Mouse (Mus musculus) thymus, postnatal 25 days (tissue): Measurements from ENCODE around the gene Ywhag.

Source experiments
- DNase-seq: peaks from one replicate; pipeline ENCODE4 v3.0.0; 2022

Gene Ywhag

DNA sequence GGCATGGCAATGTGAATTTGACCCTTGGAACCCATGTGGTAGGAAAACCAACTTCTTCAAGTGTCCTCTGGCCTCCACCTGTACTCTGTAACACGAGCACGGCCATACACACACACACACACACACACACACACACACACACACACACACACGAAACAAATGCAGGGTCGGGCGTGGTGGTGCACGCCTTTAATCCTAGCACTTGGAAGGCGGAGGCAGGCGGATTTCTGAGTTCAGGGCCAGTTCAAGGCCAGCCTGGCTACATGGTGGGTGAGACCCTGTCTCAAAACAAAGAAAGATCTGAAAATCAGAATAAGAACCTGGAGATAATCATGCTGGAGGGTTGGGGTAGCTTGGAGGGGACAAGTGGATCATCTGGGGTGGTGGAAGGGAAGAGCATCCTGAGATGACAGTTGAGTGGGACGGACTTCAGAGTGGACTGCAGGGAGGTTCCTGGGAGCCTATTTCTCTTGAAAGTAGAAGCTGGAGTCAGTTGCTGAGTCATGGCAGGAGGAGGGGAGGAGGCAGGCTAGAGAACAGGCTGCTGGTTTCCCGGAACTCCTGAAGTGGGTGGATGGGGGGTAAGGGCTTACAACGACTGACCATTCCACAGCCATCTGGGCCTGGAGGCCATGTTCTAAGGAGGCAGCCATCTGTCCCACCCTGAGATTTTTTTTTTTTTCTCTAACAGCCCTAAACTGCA, 16.4 kb upstream of the Ywhag start:
- DNase-seq, result no peak

DNA sequence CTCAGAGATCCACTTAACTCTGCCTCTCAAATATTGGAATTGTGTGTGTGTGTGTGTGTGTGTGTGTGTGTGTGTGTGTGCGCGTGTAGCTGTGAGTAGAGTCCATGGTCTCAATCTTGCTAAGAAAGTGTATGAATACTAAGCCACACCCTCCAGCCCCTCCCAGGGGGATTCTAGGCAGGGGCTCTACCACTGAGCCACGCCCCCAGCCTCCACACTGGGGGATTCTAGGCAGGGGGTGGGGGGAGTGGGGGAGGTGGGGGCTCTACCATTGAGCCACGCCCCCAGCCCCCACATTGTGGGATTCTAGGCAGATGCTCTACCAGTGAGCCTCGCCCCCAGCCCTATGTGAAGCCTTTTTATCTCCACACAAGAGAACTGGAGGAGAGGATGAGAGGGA, 12.2 kb upstream of the Ywhag start:
- DNase-seq, result no peak

DNA sequence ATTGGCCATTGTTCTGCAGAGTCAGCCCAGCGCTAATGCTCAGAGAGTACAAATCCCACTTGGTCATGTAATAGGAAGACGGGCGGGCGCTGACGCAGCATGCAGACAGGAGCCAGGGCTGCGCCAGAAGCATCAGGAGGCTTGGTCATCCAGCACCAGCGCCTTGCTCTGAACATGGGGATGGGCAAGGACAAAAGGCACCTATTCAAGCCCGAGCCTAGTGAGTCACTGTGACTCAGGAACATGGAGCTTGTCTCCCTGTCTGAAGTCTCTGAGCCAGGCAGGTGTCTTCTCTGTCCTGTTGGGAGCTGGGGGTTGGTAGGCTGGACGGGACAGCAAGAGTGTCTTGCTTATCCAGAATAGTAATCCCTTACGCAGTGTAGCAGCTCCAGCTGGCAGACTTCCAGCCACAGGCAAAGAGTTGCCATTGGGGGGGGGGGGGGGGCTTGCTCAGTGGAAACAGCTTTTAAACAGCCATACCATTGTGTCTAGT, 11.5 kb upstream of the Ywhag start:
- DNase-seq, result no peak

GRCm38 (mm10) chr5:135942710-135943109, 8.3 kb upstream of the Ywhag start:
- no peak for DNase-seq

DNA sequence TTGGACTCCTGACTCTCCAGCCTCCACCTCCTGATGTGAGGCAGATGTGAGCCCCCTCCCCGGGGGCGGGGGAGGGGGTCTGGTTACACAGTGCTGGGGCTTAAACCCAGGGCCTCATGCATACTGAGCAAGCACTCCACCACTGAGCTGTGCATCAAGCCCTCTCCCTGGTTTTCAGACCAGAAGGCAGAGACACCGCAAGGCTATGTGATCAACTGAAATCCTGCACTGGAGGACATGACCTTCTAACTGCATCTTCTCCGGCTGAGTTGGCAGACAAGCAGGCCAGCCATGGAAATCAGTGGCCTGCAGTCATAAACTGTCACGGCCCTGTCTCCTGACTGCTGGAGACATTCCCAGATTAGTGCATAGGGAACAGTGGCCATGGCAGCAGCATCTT, 6.2 kb upstream of the Ywhag start:
- DNase-seq, result no peak

DNA sequence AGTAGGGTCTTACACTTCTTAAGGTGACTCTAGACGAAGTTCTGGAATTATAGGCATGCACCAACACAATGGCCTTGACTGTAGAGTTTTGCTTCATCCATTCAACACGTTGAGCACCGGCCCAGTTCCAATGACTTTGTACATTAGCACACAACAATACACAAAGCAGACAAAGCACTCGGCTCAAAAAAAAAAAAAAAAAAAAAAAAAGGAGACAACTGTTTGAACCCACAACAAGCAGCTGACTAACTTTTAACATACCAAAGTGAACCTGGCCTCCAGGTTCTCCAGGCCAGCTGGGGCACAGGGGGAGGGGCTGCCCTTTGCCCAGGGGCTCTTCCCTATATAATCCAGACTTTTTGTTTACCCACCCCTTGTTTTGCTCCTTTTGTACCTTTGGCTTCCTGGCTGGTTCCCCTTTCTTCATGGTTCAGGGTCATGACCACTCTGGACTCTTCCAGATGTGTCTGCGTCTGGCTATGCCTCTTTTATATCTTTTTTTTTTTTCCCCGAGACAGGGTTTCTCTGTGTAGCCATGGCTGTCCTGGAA, 1.3 kb upstream of the Ywhag start:
- DNase-seq, result no peak

DNA sequence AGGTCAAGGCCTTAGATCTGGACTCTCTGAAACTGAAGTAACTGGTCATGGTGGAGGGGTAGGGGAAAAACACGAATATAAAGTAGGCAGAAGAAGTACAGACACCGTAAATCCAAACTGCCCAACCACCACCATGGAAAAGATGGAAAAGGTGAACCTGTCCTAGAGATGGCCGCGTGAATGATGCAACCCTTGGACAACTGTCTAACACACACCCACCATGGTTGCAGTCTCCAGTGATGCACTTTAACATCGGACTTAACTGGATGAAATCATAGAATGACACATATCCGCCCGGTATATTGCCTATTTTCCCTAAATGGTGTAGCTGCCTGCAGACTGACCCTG, 734 bp upstream of the Ywhag start:
- DNase-seq, result no peak

DNA sequence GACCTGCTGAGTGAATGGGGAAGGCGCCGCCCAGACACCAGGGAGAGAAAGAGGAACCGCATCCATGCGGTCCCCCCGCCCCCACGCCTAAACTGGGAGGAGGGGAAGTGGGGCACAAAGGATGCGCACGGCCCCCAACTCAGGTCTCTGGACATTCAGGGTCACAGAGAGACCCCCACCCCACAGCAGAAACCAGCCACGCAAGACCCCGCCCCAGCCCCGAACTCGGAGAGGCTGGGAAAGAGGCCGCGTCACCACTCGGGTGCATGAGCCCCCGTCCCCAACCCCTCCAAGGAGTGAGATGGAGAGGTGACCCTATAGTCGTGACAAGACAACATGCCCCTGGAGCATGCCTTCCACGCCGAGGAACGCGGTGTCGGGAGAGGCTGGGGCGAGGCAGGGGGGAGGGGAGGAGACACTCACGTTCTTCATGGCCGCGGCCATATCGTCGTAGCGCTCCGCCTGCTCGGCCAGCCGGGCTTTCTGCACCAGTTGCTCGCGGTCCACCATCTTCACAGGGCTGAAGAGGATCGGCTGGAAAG, 445 bp downstream of the Ywhag start:
- DNase-seq, result peak; percentile 63

GRCm38 (mm10) chr5:135933222-135933899, 1.1 kb downstream of the Ywhag start:
- DNase-seq, result no peak

GRCm38 (mm10) chr5:135932359-135932758, 2.1 kb downstream of the Ywhag start:
- no peak for DNase-seq

DNA sequence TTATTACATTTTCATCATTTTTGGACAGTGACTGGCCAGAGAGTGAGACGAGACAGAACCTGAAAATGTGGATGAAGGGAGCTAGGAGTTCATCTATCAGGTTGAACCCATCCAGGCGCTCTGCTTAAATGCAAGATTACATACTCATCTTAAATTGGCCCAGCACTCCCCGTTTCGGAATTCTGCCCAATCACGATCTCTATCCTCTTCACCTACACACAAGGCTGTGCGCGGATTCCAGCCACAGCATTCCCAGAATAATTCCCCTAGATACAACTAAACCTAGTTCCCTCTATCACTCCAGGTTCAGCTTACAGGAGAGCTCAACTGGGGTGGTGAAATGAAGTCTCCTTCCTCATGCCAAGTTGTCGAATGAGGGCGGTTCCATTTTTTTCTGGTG, 2.9 kb downstream of the Ywhag start:
- DNase-seq, result no peak

GRCm38 (mm10) chr5:135929685-135930424, 4.6 kb downstream of the Ywhag start:
- no peak for DNase-seq

DNA sequence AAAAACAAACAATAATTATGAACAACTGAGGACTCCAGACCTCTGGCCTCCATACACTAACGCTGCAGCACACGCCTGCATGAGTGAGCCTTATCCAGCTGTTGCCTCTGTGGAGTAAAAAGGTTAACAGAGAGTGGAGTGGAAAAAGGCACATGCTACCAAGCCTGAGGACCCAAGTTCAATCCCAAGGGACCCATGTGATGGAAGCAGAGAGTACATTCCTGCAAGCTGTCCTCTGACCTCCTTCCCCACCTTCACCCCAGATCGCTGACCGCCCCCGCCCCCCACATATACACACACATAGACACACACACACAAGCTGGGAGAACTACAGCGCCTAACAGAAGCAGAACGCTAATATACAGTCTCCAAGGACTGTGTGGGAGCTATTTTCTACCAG, 10.5 kb downstream of the Ywhag start:
- DNase-seq, result no peak

DNA sequence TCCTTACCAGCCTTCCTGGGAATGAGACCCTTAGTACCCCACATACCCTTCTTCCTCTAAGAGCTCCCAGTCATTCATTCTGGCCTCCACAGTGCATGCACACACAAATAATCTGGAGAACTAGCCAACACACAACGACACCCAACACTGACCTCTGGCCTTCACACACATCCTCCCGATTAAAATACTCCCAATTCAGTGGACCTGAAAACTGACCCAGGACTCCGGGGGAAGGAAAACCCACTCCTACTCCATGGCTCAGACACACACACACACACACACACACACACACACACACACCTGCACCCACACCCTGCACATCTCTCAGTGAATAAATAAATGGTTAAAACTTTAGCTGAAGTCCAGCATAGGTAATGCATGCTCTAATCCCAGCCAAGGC, 14.5 kb downstream of the Ywhag start:
- no peak for DNase-seq

DNA sequence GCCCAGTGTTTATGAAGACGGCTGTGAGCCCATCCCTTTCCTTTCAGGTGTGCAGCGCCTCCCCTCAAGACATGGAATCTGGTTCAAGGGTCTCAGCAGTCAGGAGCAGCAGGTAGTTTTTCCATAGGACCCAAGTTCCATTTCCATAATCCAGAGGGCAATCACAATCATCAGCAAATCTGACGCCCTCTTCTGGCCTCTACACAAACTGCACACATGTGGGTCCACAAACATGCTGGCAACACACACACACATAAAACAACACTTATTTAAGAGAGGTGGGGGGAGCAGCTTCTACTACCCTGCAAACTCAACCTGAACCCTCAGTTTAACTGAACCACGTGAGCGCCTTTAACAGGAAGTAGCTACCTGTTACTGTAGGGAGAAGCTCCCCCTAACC, 15.8 kb downstream of the Ywhag start:
- DNase-seq, result no peak

- DNase-seq, result no peak
These were observed 16.4 kb downstream of the Ywhag start for GRCm38 (mm10) chr5:135918059-135918437.

GRCm38 (mm10) chr5:135917327-135918058, 16.9 kb downstream of the Ywhag start:
- no peak for DNase-seq

DNA sequence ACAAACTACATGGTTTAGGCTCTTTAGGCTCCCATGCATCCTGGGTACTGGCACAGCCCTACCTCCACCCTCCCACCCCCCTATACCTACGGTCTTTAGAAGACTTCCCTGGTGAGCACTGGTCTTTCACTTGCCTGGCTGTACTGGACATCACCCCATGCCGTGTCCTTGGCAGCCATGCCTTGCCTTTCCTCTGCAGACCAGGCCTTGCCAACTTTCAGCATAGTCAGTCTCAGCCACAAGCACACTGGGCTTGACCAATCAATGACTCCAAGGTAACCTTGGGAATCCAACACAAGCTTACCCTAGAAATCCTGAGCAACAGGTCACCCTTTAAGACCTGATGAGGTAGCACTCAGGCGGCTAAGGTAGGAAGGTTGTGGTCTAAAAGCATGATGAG, 17.8 kb downstream of the Ywhag start:
- no peak for DNase-seq

GRCm38 (mm10) chr5:135916051-135916565, 18.3 kb downstream of the Ywhag start:
- DNase-seq, result no peak

- no peak for DNase-seq
These were observed 20.3 kb downstream of the Ywhag start for GRCm38 (mm10) chr5:135914156-135914555.

GRCm38 (mm10) chr5:135913201-135913600, 21.2 kb downstream of the Ywhag start:
- peak; percentile 17 for DNase-seq

DNA sequence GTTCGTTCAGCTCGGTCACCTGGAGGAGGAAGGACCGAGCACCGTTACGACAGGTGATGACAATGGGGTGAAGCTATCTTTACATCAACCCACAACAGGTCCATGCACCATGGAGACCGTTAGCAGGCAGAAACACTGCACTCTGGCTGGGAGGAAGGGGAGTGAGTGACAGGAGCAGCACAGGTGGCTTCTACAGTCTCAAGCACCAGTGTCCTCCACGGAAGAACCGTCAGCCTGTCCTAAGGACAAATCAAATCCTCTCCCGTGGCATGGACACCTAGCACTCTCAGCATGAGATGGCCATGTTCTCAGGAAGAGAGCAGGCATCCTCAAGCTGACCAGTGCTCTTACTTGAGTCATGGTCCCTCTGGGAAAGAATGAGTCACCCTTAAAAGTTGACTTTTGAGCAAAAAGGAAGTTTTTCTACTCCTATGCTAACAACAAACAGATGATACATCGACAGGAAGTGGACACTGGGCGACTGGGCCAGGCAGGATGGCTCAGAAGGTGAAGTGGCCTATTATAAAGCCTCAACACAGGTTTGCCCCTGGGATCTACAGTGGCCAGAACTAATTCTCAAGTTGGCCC, 22.7 kb downstream of the Ywhag start:
- no peak for DNase-seq
